Mouse (Mus musculus) testis, adult 2 months (tissue): ENCODE results near the gene Cgn. TPM values are rescaled to one million over a fixed set of nuclear protein-coding genes. Genes with fewer than 3 reads are reported as not detected.

Source experiments
- H3K27ac ChIP-seq: fragments of 200-500 bp; 2 replicates; pipeline ENCODE4 v1.5.1; 2012; ENCODE audit warnings: low read depth, low read length; ENCODE audit not compliant: control insufficient read depth, insufficient read depth
- H3K27me3 ChIP-seq: fragments of 200-500 bp; 2 replicates; pipeline ENCODE4 v1.6.1; 2012; ENCODE audit warnings: mild to moderate bottlenecking, low read length, moderate library complexity; ENCODE audit not compliant: control insufficient read depth, insufficient read depth
- H3K36me3 ChIP-seq: fragments of 200-500 bp; 2 replicates; pipeline ENCODE4 v1.6.1; 2012; ENCODE audit warnings: mild to moderate bottlenecking, low read length; ENCODE audit not compliant: control insufficient read depth, insufficient read depth
- H3K4me1 ChIP-seq: fragments of 200-500 bp; 2 replicates; pipeline ENCODE4 v1.6.1; 2012; ENCODE audit warnings: low read length; ENCODE audit not compliant: control insufficient read depth, insufficient read depth
- H3K4me3 ChIP-seq: fragments of 200-500 bp; 2 replicates; pipeline ENCODE4 v1.5.1; 2012; ENCODE audit warnings: low read depth, mild to moderate bottlenecking, low read length, moderate library complexity, mixed read lengths; ENCODE audit not compliant: control insufficient read depth
- CTCF ChIP-seq: fragments of 200-500 bp; IDR thresholded peaks from 2 replicates; pipeline ENCODE4 v1.5.1; 2012; ENCODE audit warnings: low read depth, mild to moderate bottlenecking, inconsistent platforms, low read length, moderate library complexity; ENCODE audit not compliant: control insufficient read depth, insufficient read depth, insufficient replicate concordance
- POLR2A ChIP-seq: fragments of 200-500 bp; IDR thresholded peaks from 2 replicates; pipeline ENCODE4 v1.6.1; 2012; ENCODE audit warnings: low read depth, mild to moderate bottlenecking, inconsistent platforms, low read length, moderate library complexity; ENCODE audit not compliant: control insufficient read depth
- polyA plus RNA-seq: library from polyadenylated mRNA; depleted of rRNA; stranded (reverse); fragments of >200 nt; gene quantifications from 2 replicates; pipeline ENCODE4 v1.2.3, GENCODE M21; 2012; rRNA removed

Cgn gene
- 12.6 and 17.4 TPM in 2 replicates for polyA plus RNA-seq

DNA sequence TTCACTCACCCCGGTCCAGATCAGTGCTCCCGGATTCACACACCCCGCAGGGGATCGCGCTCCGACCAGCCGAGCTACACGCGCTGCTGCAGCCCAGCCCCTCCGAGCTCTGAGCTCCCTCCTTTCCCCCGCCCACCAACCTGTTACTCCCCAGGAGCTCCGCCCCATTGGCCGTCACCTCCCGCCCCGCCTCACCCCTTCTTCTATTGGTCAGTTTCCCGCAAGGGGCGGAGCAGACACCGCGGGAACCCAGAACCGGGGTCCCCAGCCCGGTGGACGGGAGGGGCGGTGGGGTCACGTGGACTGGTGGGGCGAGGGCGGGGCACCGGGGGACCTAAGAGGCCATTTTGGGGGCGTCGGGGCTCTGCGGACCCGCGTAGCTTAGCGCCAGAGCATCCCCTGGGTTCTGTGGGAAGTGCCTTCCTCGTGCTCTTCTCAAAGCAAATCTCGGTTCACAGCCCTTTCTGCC lies at the start of gene Cgn:
TSS of gene Cgn (minus strand) at position 126 of the 469 bp plus-strand sequence.
- no peaks in the 10 kb centered on the region for H3K27me3 ChIP-seq
- peak within 1 kb of the TSS; percentile 88 for H3K4me3 ChIP-seq
- peaks cover 11% of the 10 kb centered on the region for H3K4me1 ChIP-seq
- peak within 1 kb of the TSS; percentile 65 for H3K27ac ChIP-seq
- TF ChIP-seq POLR2A (peak; percentile 70), CTCF (no peak)
- no peaks in the 10 kb centered on the region for H3K36me3 ChIP-seq

DNA sequence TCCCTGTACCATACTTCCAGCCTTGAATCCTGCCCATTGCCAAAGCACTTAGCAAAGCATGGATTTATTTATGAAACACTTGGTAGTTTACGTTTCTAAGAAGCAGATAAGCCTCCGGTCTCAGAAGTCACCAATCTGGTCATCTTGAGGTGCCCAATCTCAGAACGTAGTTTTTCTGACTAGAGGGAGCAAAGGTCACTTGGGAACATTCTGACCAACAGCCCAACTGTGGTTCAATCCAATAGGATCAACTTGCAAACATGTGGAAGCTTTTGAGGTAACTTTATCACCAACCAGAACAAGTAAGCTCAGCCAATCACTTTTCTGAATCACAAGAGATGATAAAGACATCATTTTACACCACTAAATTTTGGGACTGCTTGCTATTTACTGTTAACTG lies 49.1 kb upstream of the Cgn start:
- Histone ChIP-seq H3K4me3 (no peak overlapping the region), H3K36me3 (no peaks in the 10 kb centered on the region), H3K27me3 (no peaks in the 10 kb centered on the region), H3K27ac (no peak overlapping the region), H3K4me1 (peaks cover 5% of the 10 kb centered on the region)
- TF ChIP-seq POLR2A (no peak), CTCF (no peak)

- peaks cover 3% of the 10 kb centered on the region; the same call in 1 of the 2 replicates for H3K4me1 ChIP-seq
- TF ChIP-seq POLR2A, result no peak
- no peak for TF ChIP-seq CTCF
- no peak overlapping the region for H3K27ac ChIP-seq
- no peaks in the 10 kb centered on the region for H3K27me3 ChIP-seq
- H3K36me3 ChIP-seq, result no peaks in the 10 kb centered on the region
- no peak overlapping the region for H3K4me3 ChIP-seq
Measured at GRCm38 (mm10) chr3:94833358-94833757, 47.1 kb upstream of the Cgn start.

GRCm38 (mm10) chr3:94832701-94833100 lies 46.4 kb upstream of the Cgn start:
- H3K27ac ChIP-seq, result no peak overlapping the region
- TF ChIP-seq POLR2A (no peak), CTCF (no peak)
- no peaks in the 10 kb centered on the region for H3K36me3 ChIP-seq
- H3K4me3 ChIP-seq, result no peak overlapping the region
- H3K4me1 ChIP-seq, result no peaks in the 10 kb centered on the region
- H3K27me3 ChIP-seq, result no peaks in the 10 kb centered on the region

- H3K4me3 ChIP-seq, result no peak overlapping the region
- no peaks in the 10 kb centered on the region for H3K36me3 ChIP-seq
- no peaks in the 10 kb centered on the region for H3K4me1 ChIP-seq
- H3K27ac ChIP-seq, result no peak overlapping the region
- TF ChIP-seq POLR2A (no peak), CTCF (no peak)
- no peaks in the 10 kb centered on the region for H3K27me3 ChIP-seq
Measured at GRCm38 (mm10) chr3:94832100-94832499, 45.8 kb upstream of the Cgn start.

DNA sequence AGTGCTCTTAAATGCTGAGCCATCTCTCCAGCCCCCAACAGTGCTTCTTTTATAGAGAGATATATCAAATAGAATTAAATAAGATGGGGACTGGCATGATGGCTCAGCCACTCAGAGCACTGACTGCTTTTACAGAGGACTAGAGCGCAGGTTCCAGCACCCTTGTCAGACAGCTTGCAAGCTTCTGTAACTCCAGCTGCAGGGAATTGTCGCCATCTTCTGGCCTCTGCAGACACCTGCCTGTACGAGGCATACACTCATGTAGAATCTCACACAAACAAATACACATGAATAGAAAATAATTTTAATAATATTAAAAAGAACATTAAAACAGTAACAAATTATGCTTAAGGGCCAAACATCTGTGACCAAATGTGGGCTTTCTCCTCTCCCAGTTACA lies 37.8 kb upstream of the Cgn start:
- Histone ChIP-seq H3K36me3 (no peaks in the 10 kb centered on the region), H3K4me3 (no peak overlapping the region), H3K4me1 (peaks cover 7% of the 10 kb centered on the region), H3K27me3 (no peaks in the 10 kb centered on the region), H3K27ac (no peak overlapping the region)
- no peak for TF ChIP-seq POLR2A
- no peak for TF ChIP-seq CTCF

DNA sequence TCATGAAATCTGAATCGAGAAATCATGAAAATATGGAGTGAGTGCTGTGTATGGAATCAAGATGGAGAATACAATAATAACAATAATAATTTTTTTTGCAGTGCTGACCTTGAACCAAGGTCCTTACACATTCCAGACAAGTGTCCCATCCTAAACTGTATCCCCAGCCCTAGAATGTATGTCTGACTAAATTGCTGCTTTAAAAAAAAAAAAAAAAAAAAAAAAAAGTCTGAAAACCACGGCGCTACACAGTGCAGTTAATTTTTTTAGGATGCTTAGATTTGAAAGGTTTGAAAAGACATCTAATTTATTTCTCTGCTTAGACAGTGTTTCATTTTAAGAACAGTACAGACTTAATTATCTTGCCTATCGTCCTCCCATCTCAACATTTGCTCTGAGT lies 35.8 kb upstream of the Cgn start:
- Histone ChIP-seq H3K36me3 (no peaks in the 10 kb centered on the region), H3K27me3 (no peaks in the 10 kb centered on the region), H3K27ac (no peak overlapping the region), H3K4me3 (no peak overlapping the region), H3K4me1 (peaks cover 7% of the 10 kb centered on the region)
- no peak for TF ChIP-seq POLR2A
- no peak for TF ChIP-seq CTCF
